Mouse (Mus musculus) granulocyte monocyte progenitor cell, adult 5-6 weeks (primary cell): Measurements from ENCODE around the gene Ostc. TPM values are rescaled to one million over a fixed set of nuclear protein-coding genes. Genes with fewer than 3 reads are reported as not detected.
A peak's percentile ranks its signal among the peaks of the same experiment; 100 is the strongest.

Experiments used
- ATAC-seq: replicated peaks from 2 replicates; pipeline ENCODE4 v1.8.0; 2016; ENCODE audit warnings: mild to moderate bottlenecking, moderate TSS enrichment, inconsistent platforms; ENCODE audit not compliant: poor library complexity, severe bottlenecking
- total RNA-seq, 2 experiments: library from RNA; stranded (forward) in 1 of 2; stranded (reverse) in 1 of 2; fragments of 200-712, 200-1000 nt in 1 of 2; fragments of >200 nt in 1 of 2; fragmentation: Nextera tagmentation in 1 of 2; gene quantifications; 2 replicates each; pipeline ENCODE4 v1.2.3; 2014 to 2017

The Ostc gene
- total RNA-seq, 2 experiments from 2014 or later: 276 to 302 TPM

DNA sequence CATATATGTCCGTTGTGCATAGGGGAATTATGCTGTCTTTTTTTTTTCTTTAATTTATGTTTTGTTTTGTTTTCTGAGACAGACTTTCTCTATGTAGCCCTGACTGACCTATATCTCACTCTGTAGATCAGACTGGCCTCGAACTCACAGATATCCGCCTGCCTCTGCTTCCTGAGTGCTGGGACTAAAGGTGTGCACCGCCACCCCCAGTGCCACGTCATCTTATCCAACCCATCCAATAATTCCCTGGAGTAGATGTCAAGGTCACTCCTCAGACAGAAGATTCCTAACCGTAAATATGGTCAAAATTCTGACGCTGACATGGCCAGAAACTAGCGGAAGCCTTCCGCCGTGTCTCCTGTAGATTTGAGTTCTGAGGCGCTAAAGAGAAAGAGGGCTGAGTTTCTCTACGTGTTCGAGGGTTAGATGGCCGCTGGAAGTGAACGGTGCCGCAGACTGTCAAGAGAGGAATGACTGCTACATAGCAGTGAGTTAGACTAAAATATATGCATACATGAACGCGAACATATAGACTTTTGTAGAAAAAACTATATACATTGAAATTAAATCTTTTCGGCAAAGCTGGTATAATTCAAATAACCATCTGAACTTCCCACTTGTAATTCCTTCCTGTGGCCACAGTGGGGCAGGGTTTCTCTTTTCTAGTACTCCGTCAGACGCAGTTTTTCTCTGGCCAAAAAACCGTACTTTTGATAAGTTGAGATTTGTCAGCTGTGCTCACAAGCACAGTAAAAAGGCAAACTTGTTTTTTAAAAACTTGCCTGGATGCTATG, 5.7 kb upstream of the Ostc start:
- peak; percentile 87 for ATAC-seq

DNA sequence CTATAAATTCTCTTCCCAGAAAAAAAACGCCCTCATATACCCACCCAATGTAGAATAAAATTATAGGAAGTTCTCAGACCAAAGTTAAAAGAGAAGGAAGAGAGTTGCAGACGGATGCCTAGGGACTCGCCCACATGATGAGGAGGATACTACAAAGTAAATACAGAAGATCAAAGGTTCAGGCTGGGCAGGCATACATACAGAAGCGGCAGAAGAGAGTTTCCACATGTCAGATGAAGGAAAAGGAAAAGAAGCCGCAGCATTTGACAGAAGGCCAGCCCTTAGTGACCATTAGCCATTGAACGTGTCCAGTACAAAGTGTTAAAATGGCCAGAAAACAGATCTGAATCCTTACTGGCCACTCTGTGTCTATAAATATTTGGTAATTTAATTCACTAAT, 3.6 kb upstream of the Ostc start:
- ATAC-seq: no peak

DNA sequence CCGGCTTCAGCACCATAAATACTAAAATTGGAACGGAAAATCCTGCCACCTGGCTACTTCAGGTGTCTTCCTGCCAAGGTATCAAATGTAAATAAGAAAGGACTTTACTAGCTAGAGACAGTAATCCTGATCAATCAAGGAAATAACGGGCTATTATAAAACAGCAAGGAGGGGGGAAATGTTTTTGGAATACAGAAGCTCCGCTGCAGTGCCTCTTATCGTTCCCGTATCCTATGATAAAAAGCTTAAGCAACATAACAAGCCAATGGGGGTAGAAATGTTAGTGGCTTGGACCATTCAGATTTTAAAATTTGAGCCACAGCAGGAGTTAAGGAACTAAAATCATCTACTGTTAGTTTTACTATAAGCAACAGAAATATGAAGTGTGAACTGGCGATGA, 859 bp upstream of the Ostc start:
- ATAC-seq: no peak

DNA sequence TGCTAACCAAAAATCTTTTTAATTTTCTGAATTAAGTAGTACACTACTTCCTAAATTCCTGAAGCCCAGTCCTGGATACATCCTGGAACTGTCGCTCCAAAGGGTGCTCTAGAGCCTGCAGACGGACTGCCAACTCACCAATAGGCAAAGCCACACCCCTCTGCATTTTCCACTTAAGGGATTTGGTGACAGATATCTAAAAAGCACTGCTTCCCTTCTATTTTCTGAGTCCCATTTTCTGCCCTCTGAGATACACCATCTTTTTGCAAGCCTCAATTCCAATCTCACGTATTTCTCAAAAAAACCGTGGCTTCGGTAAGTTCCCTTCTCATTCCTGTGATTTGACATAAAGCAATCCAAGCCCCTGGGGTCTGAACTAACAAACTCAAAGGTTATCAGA, 715 bp downstream of the Ostc start:
- ATAC-seq: peak; percentile 27

DNA sequence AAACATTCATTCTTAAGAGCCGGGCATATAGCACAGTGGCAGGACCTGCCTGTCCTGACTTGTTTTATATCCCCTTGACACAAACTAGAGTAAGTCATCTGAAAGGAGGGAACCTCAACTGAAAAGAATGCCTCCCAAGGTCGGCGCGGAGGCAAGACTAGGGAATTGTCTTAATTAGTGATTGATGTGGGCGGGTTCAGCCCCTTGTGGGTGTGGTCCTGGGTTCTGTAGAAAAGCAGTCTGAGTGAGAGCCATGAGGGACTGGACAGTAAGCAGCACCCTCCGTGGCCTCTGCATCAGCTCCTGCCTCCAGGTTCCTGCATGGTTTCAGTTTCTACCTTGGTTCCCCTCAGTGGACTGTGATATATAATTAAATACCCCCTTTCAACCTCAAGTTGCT, 7.0 kb downstream of the Ostc start:
- ATAC-seq: no peak

DNA sequence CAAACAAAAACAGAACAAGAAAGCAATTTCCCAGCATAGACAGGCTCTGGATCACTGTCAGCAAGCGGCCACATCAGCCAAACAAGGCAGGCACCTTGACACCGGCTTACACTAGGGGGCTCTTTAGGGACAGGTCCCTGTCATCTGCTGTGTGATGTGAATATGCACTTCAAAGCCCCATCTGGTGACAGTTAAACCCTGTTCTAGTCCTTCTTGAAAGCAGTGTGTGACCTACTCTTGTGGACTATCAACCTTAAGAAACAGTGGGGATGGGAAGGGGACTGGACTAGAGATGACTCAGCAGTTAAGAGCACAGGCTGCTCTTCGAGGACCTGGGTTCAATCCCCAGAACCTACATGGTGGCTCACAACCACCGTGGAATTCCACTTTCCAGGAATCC, 11.6 kb downstream of the Ostc start:
- no peak for ATAC-seq

DNA sequence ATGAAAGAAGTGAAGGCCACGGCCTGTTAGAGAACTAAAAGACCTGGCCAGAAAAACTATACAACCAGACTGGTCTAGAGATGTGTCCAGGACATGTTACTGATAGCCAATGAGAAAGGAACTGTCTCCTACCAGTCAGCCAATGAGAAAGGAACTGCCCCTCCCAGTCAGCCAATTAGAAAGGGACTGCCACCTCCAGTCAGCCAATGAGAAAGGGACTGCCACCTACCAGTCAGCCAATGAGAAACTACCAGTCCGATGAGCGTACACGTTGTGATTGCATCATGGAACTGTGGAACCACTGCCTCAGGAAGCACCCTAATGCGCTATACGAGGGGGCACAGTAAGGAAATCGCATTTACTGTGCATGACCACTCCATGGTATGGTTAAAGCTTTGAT, 14.5 kb downstream of the Ostc start:
- ATAC-seq: peak; percentile 38; the same call in 1 of the 2 replicates

DNA sequence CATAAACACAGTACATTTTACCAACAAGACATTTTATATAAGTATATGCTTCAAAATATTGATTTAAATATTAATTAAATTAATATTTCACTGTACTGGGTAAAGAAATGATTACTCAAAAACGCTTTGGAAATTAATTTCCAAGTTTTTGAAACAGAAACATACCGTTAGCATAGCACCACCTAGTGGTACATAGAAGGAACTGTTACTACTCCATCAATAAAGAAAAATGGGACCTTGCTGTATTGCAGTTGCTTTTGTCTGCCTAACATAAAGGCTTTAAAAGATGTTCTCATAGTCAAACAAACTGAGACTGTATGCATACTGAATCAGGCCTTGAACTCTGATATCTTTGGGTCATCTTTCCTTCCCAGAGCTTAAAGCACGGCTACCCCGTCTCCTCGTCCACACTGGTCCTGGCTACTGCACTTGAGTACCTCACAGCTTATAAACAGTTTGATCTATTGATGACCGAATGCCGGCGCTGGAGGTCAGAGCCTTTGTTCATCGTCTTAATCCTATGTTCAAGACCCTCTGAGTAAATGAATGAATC, 15.1 kb downstream of the Ostc start:
- no peak for ATAC-seq

DNA sequence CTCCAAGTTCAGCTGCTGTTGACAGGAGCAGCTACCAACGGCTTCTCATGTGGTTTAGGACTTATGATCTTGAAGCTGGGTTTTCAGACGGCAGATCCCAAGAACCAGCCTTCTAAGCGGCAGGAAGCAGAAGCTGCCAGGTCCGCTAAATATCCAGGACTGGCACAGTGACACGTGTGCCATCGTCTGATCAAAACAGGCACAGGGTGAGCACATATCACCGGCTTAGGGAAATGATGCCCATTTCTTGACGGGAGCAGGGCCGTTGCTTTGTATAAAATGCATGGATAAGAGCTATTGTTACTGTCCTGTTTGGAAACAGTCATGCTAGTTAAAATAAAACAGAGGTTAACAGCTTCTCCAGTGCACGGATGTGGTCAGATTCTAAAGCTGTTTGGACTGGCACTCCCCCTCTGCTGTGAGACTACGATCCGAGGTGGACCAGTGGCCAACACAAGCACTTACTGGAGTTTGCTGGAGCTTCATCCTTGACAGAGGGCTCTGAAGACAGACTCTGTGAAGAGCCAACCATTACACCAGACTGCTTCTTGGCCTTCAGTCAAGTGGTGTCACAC, 17.6 kb downstream of the Ostc start:
- peak; percentile 43 for ATAC-seq

DNA sequence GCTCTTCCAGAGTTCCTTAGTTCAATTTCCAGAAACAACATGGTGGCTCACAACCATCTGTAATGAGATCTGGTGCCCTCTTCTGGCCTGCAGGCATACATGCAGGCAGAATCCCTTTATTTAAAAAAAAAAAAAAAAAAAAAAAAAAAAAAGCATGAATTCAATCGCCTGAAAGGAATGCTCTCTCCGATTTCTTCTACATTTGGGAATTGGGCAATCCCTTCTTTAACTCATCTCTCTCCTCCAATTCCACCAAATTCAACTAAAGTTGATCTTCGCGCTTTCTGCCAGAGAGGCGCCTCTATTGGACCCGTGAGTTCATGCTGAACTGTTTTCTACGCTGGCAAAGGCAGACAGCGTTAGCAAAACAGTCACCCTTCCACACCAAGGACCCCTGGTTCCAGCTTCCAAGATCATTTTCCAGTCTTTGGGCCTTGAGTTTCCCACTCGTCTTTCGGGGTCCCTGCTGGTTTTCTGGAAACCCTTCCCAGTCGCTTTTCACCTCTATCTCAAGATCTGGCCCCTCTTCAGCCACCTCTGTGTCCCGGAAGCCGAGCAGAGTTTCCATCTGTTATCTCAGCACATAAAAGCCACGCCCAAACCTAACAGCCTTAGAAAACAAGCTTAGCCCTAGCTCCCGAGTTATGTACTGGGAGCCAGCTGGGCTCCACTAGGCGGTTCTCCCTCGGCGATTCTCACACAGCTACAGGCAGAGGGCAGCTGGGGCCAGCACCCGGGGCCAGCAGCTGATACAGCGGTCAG, 18.2 kb downstream of the Ostc start:
- peak; percentile 70 for ATAC-seq

DNA sequence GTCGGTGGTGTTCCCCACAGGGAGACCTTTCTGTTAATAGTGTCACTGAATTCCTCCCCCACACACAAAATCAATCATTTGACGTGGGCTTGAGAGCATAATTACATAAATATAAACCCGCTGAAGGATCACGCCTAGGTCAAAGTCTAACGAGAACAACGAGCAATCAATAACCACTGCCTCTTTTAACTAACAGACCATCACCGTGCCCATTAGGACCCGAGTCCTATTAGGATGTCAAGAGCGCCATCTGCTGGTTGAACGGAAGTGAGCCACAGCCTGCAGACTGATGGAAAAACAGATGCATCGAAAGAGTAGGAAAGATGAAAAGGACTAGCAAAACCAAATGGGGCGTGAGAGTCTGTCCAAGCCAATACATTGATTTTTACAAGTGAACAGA, 19.6 kb downstream of the Ostc start:
- ATAC-seq: peak; percentile 32; the same call in 1 of the 2 replicates

DNA sequence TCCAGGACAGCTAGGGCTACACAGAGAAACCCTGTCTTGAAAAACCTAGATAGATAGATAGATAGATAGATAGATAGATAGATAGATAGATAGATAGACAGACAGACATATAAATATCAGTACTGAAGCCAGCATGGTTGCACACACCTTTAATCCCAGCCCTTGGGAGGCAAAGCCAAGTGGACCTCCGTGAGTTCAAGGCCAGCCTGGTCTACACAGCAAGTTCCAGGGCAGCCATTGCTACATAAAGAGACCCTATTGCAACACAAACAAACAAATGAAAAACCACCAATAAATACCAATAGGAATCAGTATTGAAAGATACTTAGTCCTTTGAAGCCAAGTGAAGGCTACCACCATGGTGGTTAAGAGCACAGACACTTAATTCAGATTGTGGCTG, 22.2 kb downstream of the Ostc start:
- ATAC-seq: no peak

DNA sequence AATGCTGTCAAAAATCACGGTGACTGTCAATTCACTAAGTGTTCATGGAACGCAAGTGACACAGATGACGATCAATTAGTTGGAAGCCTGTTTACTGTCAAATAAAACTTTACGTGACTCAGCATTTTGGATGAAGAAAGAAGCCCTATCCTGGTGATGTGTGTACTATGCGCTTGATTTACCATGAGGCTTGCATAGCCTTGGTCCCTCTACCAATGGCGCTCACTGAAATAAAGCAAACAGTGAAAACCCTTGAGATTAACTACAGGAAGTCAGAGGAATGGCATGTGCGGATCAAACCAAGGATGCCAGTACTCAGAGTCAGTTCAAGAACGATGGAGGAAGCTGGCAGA, 24.3 kb downstream of the Ostc start:
- ATAC-seq: no peak

DNA sequence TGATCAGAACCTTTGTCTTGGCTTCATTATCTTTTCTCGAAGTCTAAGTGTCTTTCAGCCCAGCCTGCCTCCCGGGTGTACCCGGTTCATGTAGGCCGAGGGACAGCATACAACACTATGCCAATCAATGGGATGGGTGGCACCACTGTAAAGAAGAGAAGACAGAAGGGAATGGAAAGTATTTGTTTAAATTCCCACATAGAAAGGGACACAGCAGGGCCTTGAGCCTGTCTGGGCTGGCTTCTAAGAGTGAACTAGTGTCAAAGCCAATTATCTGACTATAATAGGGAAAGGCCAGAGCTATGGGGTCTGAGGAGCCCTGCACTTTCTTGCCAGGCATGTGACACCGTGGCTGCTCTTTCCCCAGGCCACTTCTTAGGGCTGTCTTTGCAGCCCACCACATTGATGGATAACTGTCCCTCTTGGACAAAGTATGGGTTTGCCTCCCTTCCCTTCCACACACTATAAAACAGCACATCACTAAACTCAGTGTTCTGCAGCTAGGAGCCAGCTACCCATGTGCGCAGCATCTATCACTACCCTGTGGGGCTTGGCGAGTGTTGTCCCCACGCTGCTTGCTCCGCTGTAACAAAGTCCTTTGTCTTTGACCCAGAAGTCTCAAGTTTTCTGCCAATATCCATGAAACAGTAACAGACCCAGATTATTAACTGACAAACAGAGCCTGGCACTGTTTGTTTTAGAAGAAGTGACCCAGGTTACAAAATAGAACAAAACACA, 24.8 kb downstream of the Ostc start:
- no peak for ATAC-seq

DNA sequence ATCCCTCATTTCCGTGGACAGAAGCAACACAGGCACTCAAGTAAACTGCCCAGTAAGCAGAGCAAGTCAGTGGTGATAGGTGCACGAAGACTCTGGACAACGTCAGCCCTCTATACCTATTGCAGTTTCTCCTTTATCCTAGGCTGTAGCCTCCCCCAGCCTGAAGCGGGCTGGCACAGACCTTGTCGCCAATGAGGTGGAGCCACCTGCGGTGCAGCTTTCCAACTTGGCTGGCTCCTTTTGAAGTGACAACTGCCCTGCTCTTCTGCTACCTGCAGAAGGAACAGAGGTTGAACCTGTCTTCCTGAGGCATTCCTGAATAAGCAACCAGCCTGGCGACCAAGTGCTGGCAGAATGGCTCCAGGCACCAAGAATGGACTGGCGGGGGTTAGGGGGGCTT, 25.4 kb downstream of the Ostc start:
- ATAC-seq: no peak

DNA sequence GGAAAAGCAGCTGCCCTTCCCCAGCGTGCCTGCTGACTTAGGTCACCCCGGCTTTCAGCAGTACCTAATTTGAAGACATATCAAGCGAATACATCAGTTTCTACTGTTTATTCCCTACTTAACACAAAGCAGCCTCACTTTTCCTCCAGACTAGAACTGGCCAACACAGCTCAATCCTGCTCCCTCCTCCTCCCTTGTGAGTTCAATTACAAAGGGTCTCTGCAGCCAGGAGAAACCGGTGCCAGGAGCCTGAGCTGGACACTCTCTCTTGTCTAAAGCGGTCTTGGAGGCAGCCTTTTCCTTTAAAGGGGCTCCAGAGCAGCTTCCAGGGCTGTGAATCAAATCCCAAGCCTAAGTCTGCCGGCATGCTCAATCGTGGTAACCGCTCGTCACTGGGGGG, 27.1 kb downstream of the Ostc start:
- ATAC-seq: no peak

DNA sequence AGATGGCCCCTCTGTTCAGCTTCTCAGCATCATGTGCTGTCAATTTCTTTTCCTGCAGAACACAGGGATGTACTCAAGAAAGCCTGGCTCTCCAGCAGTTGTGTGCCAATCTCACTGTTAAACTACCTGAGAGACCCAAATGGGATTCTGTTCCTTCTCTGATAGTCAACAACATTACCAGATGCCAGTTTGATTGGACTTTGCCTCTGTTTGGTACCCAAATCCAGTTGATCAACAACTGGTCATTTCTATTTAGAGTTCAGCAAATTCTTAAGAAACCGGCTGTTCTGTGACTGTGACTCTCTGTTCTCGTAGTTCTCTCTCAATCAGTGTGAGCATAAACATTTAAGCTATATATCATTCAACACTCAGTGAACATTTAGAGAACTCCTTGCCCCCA, 28.0 kb downstream of the Ostc start:
- no peak for ATAC-seq

DNA sequence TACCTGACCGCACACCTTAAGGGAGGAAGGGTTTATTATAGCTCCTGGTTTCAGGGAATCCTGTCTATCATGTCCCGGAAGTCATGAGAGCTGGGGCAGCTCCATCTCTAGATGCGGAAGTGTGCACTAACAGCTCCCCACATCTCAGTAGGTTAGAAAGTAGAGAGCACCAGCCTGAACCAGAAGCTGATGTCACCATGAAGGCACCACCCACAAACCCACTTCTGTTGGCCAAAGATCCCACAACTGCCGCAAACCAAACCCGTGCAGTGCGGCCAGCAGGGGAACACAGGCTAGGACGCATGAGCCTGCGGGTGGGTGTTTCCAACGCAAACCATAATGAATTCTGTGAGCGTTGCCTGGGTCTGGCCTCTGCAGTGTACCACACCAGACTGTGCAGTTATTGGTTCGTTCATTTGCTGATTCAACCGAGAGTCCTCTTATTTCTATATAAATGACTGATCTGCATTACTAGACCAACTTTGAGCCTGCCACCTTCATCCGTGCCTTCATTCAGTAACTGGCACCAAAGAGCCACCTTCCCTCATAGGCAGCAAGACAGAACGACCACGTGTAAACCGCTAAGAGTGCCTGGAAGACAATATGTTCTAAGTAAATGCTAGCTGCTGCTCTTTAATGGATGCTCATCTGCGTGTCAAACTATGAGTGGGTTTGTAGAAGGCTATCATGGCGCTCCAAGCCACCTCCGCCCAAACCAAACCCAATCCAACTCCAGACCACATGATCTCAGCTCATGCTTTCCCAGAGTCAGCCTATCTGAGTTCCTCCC, 31.4 kb downstream of the Ostc start:
- ATAC-seq: no peak

DNA sequence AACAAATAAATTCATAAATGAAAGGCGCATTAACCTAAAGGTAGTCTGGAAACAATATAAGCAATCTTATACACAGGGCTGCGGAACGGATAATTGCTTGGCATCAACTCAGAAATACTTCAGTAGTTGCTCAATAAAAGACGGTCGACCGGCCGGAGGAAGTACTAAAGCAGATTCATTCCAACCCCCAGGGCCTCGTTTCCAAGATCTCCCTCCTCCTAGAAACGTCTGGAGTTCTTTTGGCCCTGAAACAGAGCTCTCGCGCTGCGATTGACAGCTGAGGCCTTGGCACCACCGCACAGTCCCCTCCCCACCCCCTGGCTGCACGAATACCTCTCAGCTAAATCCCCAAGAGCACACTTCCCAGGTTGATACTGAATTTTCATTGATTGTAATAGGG, 38.0 kb downstream of the Ostc start:
- no peak for ATAC-seq

DNA sequence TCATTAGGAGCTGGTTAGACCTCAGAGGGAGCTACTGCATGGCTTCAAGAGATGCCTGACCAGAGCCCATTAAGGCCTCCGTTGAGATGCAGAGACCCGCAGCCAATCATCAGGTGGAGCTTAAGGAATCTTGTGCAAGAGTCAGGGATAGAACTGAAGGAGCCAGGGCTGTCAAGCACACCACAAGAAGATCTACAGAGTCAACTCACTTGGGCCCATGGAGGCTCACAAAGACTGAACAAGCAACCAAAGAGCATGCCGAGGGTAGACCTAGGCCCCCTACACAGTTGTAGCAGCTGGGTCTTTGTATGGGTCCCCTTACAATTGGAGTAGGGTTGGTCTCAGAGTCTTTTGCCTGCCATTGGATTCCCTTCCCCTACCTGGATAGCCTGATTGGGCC, 46.7 kb downstream of the Ostc start:
- no peak for ATAC-seq
